Mouse (Mus musculus) liver, embryonic 13.5 days (tissue): Measurements from ENCODE around the gene Gprc5d. TPM values are rescaled to one million over a fixed set of nuclear protein-coding genes. Genes with fewer than 3 reads are reported as not detected.

Experiments used
- ATAC-seq: fragments of 200-750 bp; cut with Nextera tagmentation; 2 replicates; pipeline ENCODE4 v1.8.0; 2017; ENCODE audit warnings: low read depth, mild to moderate bottlenecking, moderate number of reproducible peaks, moderate library complexity
- DNase-seq: peaks from one replicate; pipeline ENCODE4 v3.0.0; 2022
- H3K27ac ChIP-seq: fragments of 300-500 bp; sonication (generic); 2 replicates; pipeline ENCODE4 v1.5.1; 2015; ENCODE audit warnings: moderate library complexity, mild to moderate bottlenecking, inconsistent platforms
- H3K27me3 ChIP-seq: fragments of 300-500 bp; sonication (generic); 2 replicates; pipeline ENCODE4 v1.6.1; 2015; ENCODE audit warnings: mild to moderate bottlenecking, inconsistent platforms
- H3K36me3 ChIP-seq: fragments of 300-500 bp; sonication (generic); 2 replicates; pipeline ENCODE4 v1.6.1; 2015; ENCODE audit warnings: mild to moderate bottlenecking, inconsistent platforms
- H3K4me1 ChIP-seq: fragments of 300-500 bp; sonication (generic); replicated peaks from 2 replicates; pipeline ENCODE4 v1.6.1; 2015; ENCODE audit warnings: inconsistent platforms
- H3K4me2 ChIP-seq: fragments of 300-500 bp; sonication (generic); 2 replicates; pipeline ENCODE4 v1.6.1; 2015; ENCODE audit warnings: inconsistent platforms, mild to moderate bottlenecking, moderate library complexity
- H3K4me3 ChIP-seq: fragments of 300-500 bp; sonication (generic); replicated peaks from 2 replicates; pipeline ENCODE4 v1.5.1; 2015; ENCODE audit warnings: mild to moderate bottlenecking, inconsistent platforms
- H3K9ac ChIP-seq: fragments of 300-500 bp; sonication (generic); 2 replicates; pipeline ENCODE4 v1.6.1; 2015; ENCODE audit warnings: mild to moderate bottlenecking, inconsistent platforms
- H3K9me3 ChIP-seq: fragments of 300-500 bp; sonication (generic); replicated peaks from 2 replicates; pipeline ENCODE4 v1.6.1; 2016; ENCODE audit warnings: inconsistent platforms
- WGBS: fragments of 180-500 bp; shearing (Covaris S2); methylation state at CpG from one replicate; pipeline ENCODE4 v1.1.7; 2015; ENCODE audit not compliant: insufficient replicate concordance; 5-methylcytosine and 5-hydroxymethylcytosine counted together
- polyA plus RNA-seq: library from polyadenylated mRNA; unstranded; fragments of >200 nt; fragmentation: Nextera tagmentation; extraction: Ambion mirVana; gene quantifications from 2 replicates; pipeline ENCODE4 v1.2.1, GENCODE M21; 2015

Gene Gprc5d
- polyA plus RNA-seq, 1 experiment from 2014 or later, result 0.15 TPM

DNA sequence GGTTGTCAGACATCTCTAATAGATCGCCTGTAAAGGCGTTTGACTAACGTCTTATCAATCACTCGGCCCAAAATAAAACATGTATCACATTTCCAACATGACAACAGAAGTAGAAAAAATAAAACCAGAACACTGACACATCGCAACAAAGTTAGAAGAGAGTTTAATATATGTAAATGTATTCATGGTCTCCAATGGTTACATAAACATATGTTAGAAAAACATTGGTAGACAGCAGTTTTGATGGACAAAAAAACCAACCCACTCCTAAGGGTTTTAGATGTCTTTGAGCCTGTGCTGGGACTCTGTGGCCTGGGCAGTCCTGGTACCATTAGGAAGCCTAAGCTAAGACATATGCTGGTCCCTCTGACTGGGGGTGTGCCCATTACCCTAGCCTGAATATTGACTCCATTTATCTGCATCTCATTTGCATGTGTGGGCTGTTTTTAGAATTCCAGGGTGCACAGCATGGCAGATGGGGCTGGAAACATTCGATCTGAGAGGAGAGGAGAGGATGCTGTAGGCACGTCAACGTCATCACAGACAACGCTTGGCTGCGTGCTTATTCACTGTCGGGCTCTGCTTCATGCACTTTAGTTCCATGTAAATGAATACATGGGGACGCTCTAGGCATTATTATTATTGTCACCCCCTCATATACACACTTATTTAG is 25.1 kb downstream of the Gprc5d start:
- Histone ChIP-seq H3K36me3 (no peaks in the 10 kb centered on the region), H3K4me3 (no peak overlapping the region), H3K4me2 (no peak overlapping the region), H3K27me3 (no peaks in the 10 kb centered on the region), H3K27ac (no peak overlapping the region), H3K4me1 (no peaks in the 10 kb centered on the region), H3K9me3 (no peaks in the 10 kb centered on the region), H3K9ac (no peak overlapping the region)
- DNase-seq (no peak), ATAC-seq (no peak)
- WGBS, result 71% methylated on average over 12 of the region's 12 CpGs

DNA sequence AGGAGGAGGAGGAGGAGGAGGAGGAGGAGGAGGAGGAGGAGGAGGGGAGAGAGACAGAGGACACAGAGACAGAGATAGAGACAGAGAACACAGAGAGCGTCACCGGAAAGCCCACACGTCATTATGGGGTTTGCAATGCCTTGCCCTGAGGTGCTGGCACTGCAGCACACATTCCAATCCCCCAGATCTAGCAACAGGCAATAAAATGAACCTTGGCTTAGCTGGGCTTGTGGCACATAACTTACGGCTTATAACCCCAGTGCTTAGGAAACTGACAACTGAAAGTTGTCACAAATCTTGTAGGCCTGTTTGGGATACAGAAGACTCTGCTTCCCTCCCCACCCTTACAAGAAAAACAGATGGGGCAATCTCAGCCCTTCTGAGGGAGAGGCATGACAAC is 27.4 kb downstream of the Gprc5d start:
- DNase-seq, result no peak
- ATAC-seq, result no peak
- Histone ChIP-seq H3K4me3 (no peak overlapping the region), H3K9me3 (no peaks in the 10 kb centered on the region), H3K36me3 (no peaks in the 10 kb centered on the region), H3K9ac (no peak overlapping the region), H3K27ac (no peak overlapping the region), H3K27me3 (no peaks in the 10 kb centered on the region), H3K4me2 (no peak overlapping the region), H3K4me1 (no peaks in the 10 kb centered on the region)
- WGBS, result 73% methylated on average over 4 of the region's 4 CpGs

GRCm38 (mm10) chr6:135089786-135090185 is 28.3 kb downstream of the Gprc5d start:
- Histone ChIP-seq H3K4me3 (no peak overlapping the region), H3K27ac (no peak overlapping the region), H3K4me1 (no peaks in the 10 kb centered on the region), H3K9ac (no peak overlapping the region), H3K36me3 (no peaks in the 10 kb centered on the region), H3K4me2 (no peak overlapping the region), H3K27me3 (no peaks in the 10 kb centered on the region), H3K9me3 (no peaks in the 10 kb centered on the region)
- 31% methylated on average over 8 of the region's 8 CpGs for WGBS
- no peak for DNase-seq
- no peak for ATAC-seq

GRCm38 (mm10) chr6:135087721-135088451 is 30.2 kb downstream of the Gprc5d start:
- H3K4me1 ChIP-seq, result no peaks in the 10 kb centered on the region
- no peaks in the 10 kb centered on the region for H3K36me3 ChIP-seq
- 25% methylated on average over 19 of the region's 19 CpGs for WGBS
- no peak overlapping the region for H3K9ac ChIP-seq
- no peaks in the 10 kb centered on the region for H3K9me3 ChIP-seq
- H3K27me3 ChIP-seq, result no peaks in the 10 kb centered on the region
- H3K27ac ChIP-seq, result no peak overlapping the region
- ATAC-seq (peak; percentile 18; the same call in 1 of the 2 replicates), DNase-seq (peak; percentile 43)
- H3K4me3 ChIP-seq, result no peak overlapping the region
- H3K4me2 ChIP-seq, result peak overlapping the region; percentile 30; the same call in 1 of the 2 replicates

DNA sequence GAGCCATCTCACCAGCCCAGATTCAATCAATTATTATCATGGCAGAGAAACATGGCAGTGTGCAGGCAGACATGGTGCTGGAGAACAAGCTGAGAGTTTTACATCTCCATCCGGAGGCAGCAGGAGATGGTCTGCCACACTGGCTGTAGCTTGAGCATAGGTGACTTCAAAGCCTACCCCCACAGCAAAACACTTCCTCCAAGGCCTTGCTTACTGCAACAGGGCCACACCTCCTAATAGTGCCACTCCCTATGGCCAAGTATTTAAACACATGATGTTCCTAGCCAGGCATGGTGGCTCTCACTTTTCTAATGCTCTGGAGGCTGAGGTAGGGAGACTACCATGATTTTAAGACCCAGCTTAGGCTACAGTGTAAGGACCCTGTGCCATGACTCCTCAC is 32.4 kb downstream of the Gprc5d start:
- WGBS, result 74% methylated on average over 1 of the region's 1 CpGs
- Histone ChIP-seq H3K9ac (no peak overlapping the region), H3K4me2 (no peak overlapping the region)

GRCm38 (mm10) chr6:135083991-135084502 is 34.0 kb downstream of the Gprc5d start:
- ATAC-seq (no peak), DNase-seq (no peak)
- no peak overlapping the region for H3K27ac ChIP-seq
- no peak overlapping the region for H3K4me3 ChIP-seq
- H3K27me3 ChIP-seq, result no peaks in the 10 kb centered on the region; the same call in 1 of the 2 replicates
- H3K9me3 ChIP-seq, result no peaks in the 10 kb centered on the region
- no peak overlapping the region for H3K9ac ChIP-seq
- H3K36me3 ChIP-seq, result no peaks in the 10 kb centered on the region
- 50% methylated on average over 10 of the region's 10 CpGs for WGBS
- H3K4me1 ChIP-seq, result no peaks in the 10 kb centered on the region
- H3K4me2 ChIP-seq, result no peak overlapping the region

More for the DNA sequence above, 32.4 kb downstream of the Gprc5d start:
- Histone ChIP-seq H3K4me3 (no peak overlapping the region), H3K36me3 (no peaks in the 10 kb centered on the region), H3K27me3 (no peaks in the 10 kb centered on the region; the same call in 1 of the 2 replicates), H3K27ac (no peak overlapping the region), H3K4me1 (no peaks in the 10 kb centered on the region), H3K9me3 (no peaks in the 10 kb centered on the region)
- no peak for ATAC-seq
- DNase-seq, result no peak

DNA sequence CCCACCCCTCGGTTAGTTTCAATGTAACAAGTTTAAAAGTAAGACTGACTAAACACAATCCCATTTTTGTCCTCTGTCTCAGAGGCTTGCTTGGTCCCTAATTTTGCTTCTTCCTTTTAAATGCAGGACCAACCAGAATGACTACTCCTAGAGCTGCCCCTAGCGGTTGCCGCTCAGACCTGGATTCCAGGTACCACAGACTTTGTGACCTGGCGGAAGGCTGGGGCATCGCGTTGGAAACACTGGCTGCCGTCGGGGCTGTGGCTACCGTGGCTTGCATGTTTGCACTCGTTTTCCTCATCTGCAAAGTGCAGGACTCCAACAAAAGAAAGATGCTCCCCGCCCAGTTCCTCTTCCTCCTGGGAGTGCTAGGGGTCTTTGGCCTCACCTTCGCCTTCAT is 39.7 kb downstream of the Gprc5d start:
- ATAC-seq (no peak), DNase-seq (no peak)
- no peaks in the 10 kb centered on the region for H3K4me1 ChIP-seq
- no peaks in the 10 kb centered on the region for H3K36me3 ChIP-seq
- no peak overlapping the region for H3K4me3 ChIP-seq
- H3K27me3 ChIP-seq, result no peaks in the 10 kb centered on the region; the same call in 1 of the 2 replicates
- no peaks in the 10 kb centered on the region for H3K9me3 ChIP-seq
- no peak overlapping the region for H3K4me2 ChIP-seq
- no peak overlapping the region for H3K9ac ChIP-seq
- 36% methylated on average over 12 of the region's 12 CpGs for WGBS
- no peak overlapping the region for H3K27ac ChIP-seq

GRCm38 (mm10) chr6:135076202-135076601 is 41.9 kb downstream of the Gprc5d start:
- Histone ChIP-seq H3K9ac (no peak overlapping the region), H3K4me3 (no peak overlapping the region), H3K9me3 (no peaks in the 10 kb centered on the region), H3K27ac (no peak overlapping the region), H3K27me3 (no peaks in the 10 kb centered on the region; the same call in 1 of the 2 replicates), H3K4me1 (no peaks in the 10 kb centered on the region), H3K4me2 (no peak overlapping the region), H3K36me3 (no peaks in the 10 kb centered on the region)
- no peak for ATAC-seq
- DNase-seq, result no peak
- WGBS, result 45% methylated on average over 3 of the region's 3 CpGs

GRCm38 (mm10) chr6:135074405-135074947 is 43.6 kb downstream of the Gprc5d start:
- Histone ChIP-seq H3K4me1 (no peaks in the 10 kb centered on the region), H3K9me3 (no peaks in the 10 kb centered on the region), H3K4me3 (no peak overlapping the region), H3K27me3 (0 out of 2 replicates have a peak, but pooled peaks cover 3% of the 10 kb centered on the region), H3K4me2 (no peak overlapping the region), H3K36me3 (no peaks in the 10 kb centered on the region), H3K27ac (no peak overlapping the region), H3K9ac (no peak overlapping the region)
- no peak for DNase-seq
- no peak for ATAC-seq
- WGBS, result 24% methylated on average over 6 of the region's 6 CpGs

DNA sequence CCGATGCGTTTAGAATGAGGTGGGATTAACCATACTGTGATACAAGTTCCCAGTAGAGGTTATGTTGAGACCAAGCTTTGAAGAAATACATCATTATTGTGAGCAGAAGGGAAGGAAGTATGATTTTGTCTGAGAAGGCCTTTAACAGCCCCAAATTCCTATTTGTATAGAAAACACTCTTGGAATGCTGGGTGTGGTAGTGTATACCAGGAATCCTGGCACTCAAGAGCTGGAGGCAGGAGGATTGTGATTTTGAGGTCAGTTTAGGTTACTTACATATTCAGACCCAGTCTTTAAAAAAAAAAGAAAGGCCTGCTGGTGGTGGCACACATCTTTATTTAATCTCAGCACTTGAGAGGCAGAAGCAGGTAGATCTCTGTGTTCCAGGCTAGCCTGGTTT is 47.7 kb downstream of the Gprc5d start:
- H3K4me2 ChIP-seq, result no peak overlapping the region
- 74% methylated on average over 2 of the region's 2 CpGs for WGBS
- H3K36me3 ChIP-seq, result no peaks in the 10 kb centered on the region
- no peaks in the 10 kb centered on the region for H3K9me3 ChIP-seq
- H3K27me3 ChIP-seq, result peaks cover 20% of the 10 kb centered on the region
- H3K4me1 ChIP-seq, result peaks cover 8% of the 10 kb centered on the region
- no peak overlapping the region for H3K9ac ChIP-seq
- no peak overlapping the region for H3K27ac ChIP-seq
- no peak for ATAC-seq
- DNase-seq, result no peak
- no peak overlapping the region for H3K4me3 ChIP-seq

- H3K4me3 ChIP-seq, result no peak overlapping the region
- H3K9ac ChIP-seq, result no peak overlapping the region
- 46% methylated on average over 6 of the region's 6 CpGs for WGBS
- DNase-seq, result no peak
- no peaks in the 10 kb centered on the region for H3K36me3 ChIP-seq
- no peak for ATAC-seq
- peaks cover 20% of the 10 kb centered on the region for H3K27me3 ChIP-seq
- H3K9me3 ChIP-seq, result no peaks in the 10 kb centered on the region
- H3K4me1 ChIP-seq, result peaks cover 13% of the 10 kb centered on the region
- H3K27ac ChIP-seq, result no peak overlapping the region
- no peak overlapping the region for H3K4me2 ChIP-seq
These were observed 48.2 kb downstream of the Gprc5d start for GRCm38 (mm10) chr6:135069856-135070255.
